Mouse (Mus musculus): Measurements from ENCODE around the gene Clmn.

Gene Clmn

GRCm38 (mm10) chr12:104879577-104879989 is 14.7 kb upstream of the Clmn start:
- no peak for DNase-seq (ENCODE audit: low read depth, low spot score)

GRCm38 (mm10) chr12:104876053-104876452 is 11.2 kb upstream of the Clmn start:
- DNase-seq (ENCODE audit: low read depth, low spot score) = no peak

GRCm38 (mm10) chr12:104871987-104872386 is 7.1 kb upstream of the Clmn start:
- no peak for DNase-seq (ENCODE audit: low read depth, low spot score)

- DNase-seq (ENCODE audit: low read depth, low spot score) = no peak
These were observed 4.9 kb upstream of the Clmn start for GRCm38 (mm10) chr12:104869737-104870136.

- DNase-seq (ENCODE audit: low read depth, low spot score) = no peak
These were observed 3.6 kb upstream of the Clmn start for GRCm38 (mm10) chr12:104868430-104868829.

GRCm38 (mm10) chr12:104867851-104868250 is 3.0 kb upstream of the Clmn start:
- DNase-seq (ENCODE audit: low read depth, low spot score) = no peak

- DNase-seq (ENCODE audit: low read depth, low spot score) = no peak
These were observed 275 bp upstream of the Clmn start for GRCm38 (mm10) chr12:104865166-104865535.

- no peak for DNase-seq (ENCODE audit: low read depth, low spot score)
These were observed 1.2 kb downstream of the Clmn start for GRCm38 (mm10) chr12:104863653-104864052.

- DNase-seq (ENCODE audit: low read depth, low spot score) = no peak
These were observed 5.7 kb downstream of the Clmn start for GRCm38 (mm10) chr12:104859140-104859539.

GRCm38 (mm10) chr12:104858732-104859131 is 6.1 kb downstream of the Clmn start:
- peak; percentile 25 for DNase-seq (ENCODE audit: low read depth, low spot score)

- no peak for DNase-seq (ENCODE audit: low read depth, low spot score)
These were observed 7.3 kb downstream of the Clmn start for GRCm38 (mm10) chr12:104857614-104858013.

- no peak for DNase-seq (ENCODE audit: low read depth, low spot score)
These were observed 8.3 kb downstream of the Clmn start for GRCm38 (mm10) chr12:104856540-104856939.

GRCm38 (mm10) chr12:104855548-104855947 is 9.3 kb downstream of the Clmn start:
- DNase-seq (ENCODE audit: low read depth, low spot score) = no peak

GRCm38 (mm10) chr12:104854826-104855225 is 10.1 kb downstream of the Clmn start:
- no peak for DNase-seq (ENCODE audit: low read depth, low spot score)

- no peak for DNase-seq (ENCODE audit: low read depth, low spot score)
These were observed 11.5 kb downstream of the Clmn start for GRCm38 (mm10) chr12:104853374-104853773.

GRCm38 (mm10) chr12:104851711-104852508 is 13.0 kb downstream of the Clmn start:
- peak; percentile 68 for DNase-seq (ENCODE audit: low read depth, low spot score)

- no peak for DNase-seq (ENCODE audit: low read depth, low spot score)
These were observed 14.8 kb downstream of the Clmn start for GRCm38 (mm10) chr12:104850119-104850518.

- no peak for DNase-seq (ENCODE audit: low read depth, low spot score)
These were observed 16.2 kb downstream of the Clmn start for GRCm38 (mm10) chr12:104848667-104849066.

- no peak for DNase-seq (ENCODE audit: low read depth, low spot score)
These were observed 17.6 kb downstream of the Clmn start for GRCm38 (mm10) chr12:104847227-104847626.

GRCm38 (mm10) chr12:104845707-104846106 is 19.2 kb downstream of the Clmn start:
- peak; percentile 50 for DNase-seq (ENCODE audit: low read depth, low spot score)

GRCm38 (mm10) chr12:104844989-104845388 is 19.9 kb downstream of the Clmn start:
- DNase-seq (ENCODE audit: low read depth, low spot score) = no peak

GRCm38 (mm10) chr12:104844279-104844678 is 20.6 kb downstream of the Clmn start:
- DNase-seq (ENCODE audit: low read depth, low spot score) = no peak

GRCm38 (mm10) chr12:104841256-104841655 is 23.6 kb downstream of the Clmn start:
- DNase-seq (ENCODE audit: low read depth, low spot score) = no peak

GRCm38 (mm10) chr12:104838987-104839386 is 25.9 kb downstream of the Clmn start:
- no peak for DNase-seq (ENCODE audit: low read depth, low spot score)
